Mouse (Mus musculus) lung, embryonic 16.5 days (tissue): ENCODE results near the gene Cbx5. TPM values are rescaled to one million over a fixed set of nuclear protein-coding genes. Genes with fewer than 3 reads are reported as not detected.
"Not testable (repeated sequence)": the region's sequence is repeated elsewhere in the genome, so short reads cannot be mapped to it uniquely, and the experiment has no call there.

Source experiments
- ATAC-seq: fragments of 200-750 bp; cut with Nextera tagmentation; 2 replicates; pipeline ENCODE4 v1.8.0; 2017; ENCODE audit warnings: low read depth, mild to moderate bottlenecking, moderate library complexity
- H3K27ac ChIP-seq: fragments of 300-500 bp; sonication (generic); 2 replicates; pipeline ENCODE4 v1.5.1; 2014; ENCODE audit warnings: mild to moderate bottlenecking, control low read depth, low read length
- H3K27me3 ChIP-seq: fragments of 300-500 bp; sonication (generic); 2 replicates; pipeline ENCODE4 v1.6.1; 2014; ENCODE audit warnings: low read depth, low read length, mixed read lengths; ENCODE audit not compliant: control insufficient read depth, insufficient read depth
- H3K36me3 ChIP-seq: fragments of 300-500 bp; sonication (generic); 2 replicates; pipeline ENCODE4 v1.6.1; 2014; ENCODE audit warnings: low read length; ENCODE audit not compliant: control insufficient read depth, insufficient read depth
- H3K4me1 ChIP-seq: fragments of 300-500 bp; sonication (generic); replicated peaks from 2 replicates; pipeline ENCODE4 v1.6.1; 2014; ENCODE audit warnings: low read length, mixed read lengths; ENCODE audit not compliant: control insufficient read depth, insufficient read depth
- H3K4me2 ChIP-seq: fragments of 300-500 bp; sonication (generic); 2 replicates; pipeline ENCODE4 v1.6.1; 2014; ENCODE audit warnings: low read depth, low read length, control low read depth
- H3K4me3 ChIP-seq: fragments of 300-500 bp; sonication (generic); 2 replicates; pipeline ENCODE4 v1.5.1; 2014; ENCODE audit warnings: mild to moderate bottlenecking, low read length, control low read depth
- H3K9ac ChIP-seq: fragments of 300-500 bp; sonication (generic); 2 replicates; pipeline ENCODE4 v1.6.1; 2014; ENCODE audit warnings: low read length, control low read depth
- H3K9me3 ChIP-seq: fragments of 300-500 bp; sonication (generic); 2 replicates; pipeline ENCODE4 v1.6.1; 2016; ENCODE audit warnings: low read length; ENCODE audit not compliant: control insufficient read depth
- WGBS: fragments of 180-500 bp; shearing (Covaris S2); extraction: QIAGEN DNeasy Blood & Tissue Kit; methylation state at CpG from one replicate; pipeline ENCODE4 v1.1.7; 2014; 5-methylcytosine and 5-hydroxymethylcytosine counted together
- polyA plus RNA-seq: library from polyadenylated mRNA; unstranded; fragments of >200 nt; fragmentation: Nextera tagmentation; extraction: Ambion mirVana; gene quantifications from 2 replicates; pipeline ENCODE4 v1.2.1, GENCODE M21; 2015

Gene Cbx5
- polyA plus RNA-seq, 1 experiment from 2014 or later, result 102 TPM

GRCm38 (mm10) chr15:103253352-103253751, 13.7 kb upstream of the Cbx5 start:
- Histone ChIP-seq H3K9me3 (no peaks in the 10 kb centered on the region), H3K4me1 (peaks cover 13% of the 10 kb centered on the region), H3K27ac (no peak overlapping the region), H3K4me3 (no peak overlapping the region), H3K9ac (no peak overlapping the region), H3K4me2 (no peak overlapping the region), H3K36me3 (peaks cover 7% of the 10 kb centered on the region), H3K27me3 (peaks cover 3% of the 10 kb centered on the region; the same call in 1 of the 2 replicates)
- 100% methylated on average over 1 of the region's 1 CpGs for WGBS
- no peak for ATAC-seq

GRCm38 (mm10) chr15:103252660-103253059, 13.0 kb upstream of the Cbx5 start:
- no peak overlapping the region for H3K4me2 ChIP-seq

DNA sequence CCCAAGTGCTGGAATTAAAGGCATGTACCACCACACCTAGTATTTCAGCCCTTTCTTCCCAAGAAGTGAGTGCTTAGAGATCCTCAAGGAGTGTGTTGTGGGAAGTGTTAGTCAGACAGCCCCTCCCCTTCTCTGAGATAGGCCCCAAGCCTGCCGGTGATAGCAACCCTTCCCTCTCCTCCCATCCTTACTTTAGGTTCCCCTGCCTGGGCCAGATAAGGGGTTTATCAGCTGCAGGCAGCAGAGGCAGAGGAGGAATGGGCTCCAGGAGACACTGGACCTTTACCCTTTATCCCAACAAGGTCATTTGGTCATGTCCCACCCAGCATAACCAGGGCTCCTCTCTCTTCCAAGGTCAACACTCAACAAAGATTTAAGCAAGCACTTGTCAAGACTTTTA, 12.0 kb upstream of the Cbx5 start:
- no peak for ATAC-seq
- peaks cover 25% of the 10 kb centered on the region for H3K36me3 ChIP-seq
- 29% methylated on average over 1 of the region's 1 CpGs for WGBS
- no peak overlapping the region for H3K4me3 ChIP-seq
- H3K4me2 ChIP-seq, result no peak overlapping the region
- H3K27me3 ChIP-seq, result peaks cover 3% of the 10 kb centered on the region; the same call in 1 of the 2 replicates
- no peak overlapping the region for H3K9ac ChIP-seq
- no peak overlapping the region for H3K27ac ChIP-seq
- H3K4me1 ChIP-seq, result peaks cover 10% of the 10 kb centered on the region
- H3K9me3 ChIP-seq, result no peaks in the 10 kb centered on the region

More at GRCm38 (mm10) chr15:103252660-103253059, 13.0 kb upstream of the Cbx5 start:
- peaks cover 14% of the 10 kb centered on the region for H3K36me3 ChIP-seq
- peaks cover 3% of the 10 kb centered on the region; the same call in 1 of the 2 replicates for H3K27me3 ChIP-seq
- WGBS, result 73% methylated on average over 3 of the region's 3 CpGs
- no peak overlapping the region for H3K27ac ChIP-seq
- H3K4me1 ChIP-seq, result peaks cover 10% of the 10 kb centered on the region
- H3K9ac ChIP-seq, result no peak overlapping the region
- H3K4me3 ChIP-seq, result no peak overlapping the region
- no peaks in the 10 kb centered on the region for H3K9me3 ChIP-seq
- no peak for ATAC-seq

GRCm38 (mm10) chr15:103250195-103250740, 10.7 kb upstream of the Cbx5 start:
- 0 out of 2 replicates have a peak, but pooled peaks have one; percentile 16 for ATAC-seq
- peaks cover 35% of the 10 kb centered on the region for H3K36me3 ChIP-seq
- no peaks in the 10 kb centered on the region for H3K9me3 ChIP-seq
- H3K4me3 ChIP-seq, result no peak overlapping the region
- peaks cover 3% of the 10 kb centered on the region; the same call in 1 of the 2 replicates for H3K27me3 ChIP-seq
- H3K27ac ChIP-seq, result no peak overlapping the region
- H3K4me1 ChIP-seq, result peaks cover 7% of the 10 kb centered on the region
- WGBS, result 16% methylated on average over 2 of the region's 2 CpGs
- H3K9ac ChIP-seq, result no peak overlapping the region
- H3K4me2 ChIP-seq, result no peak overlapping the region

- WGBS, result 81% methylated on average over 6 of the region's 6 CpGs
Observed at GRCm38 (mm10) chr15:103249511-103249910, 9.9 kb upstream of the Cbx5 start.

GRCm38 (mm10) chr15:103248401-103249313, 9.0 kb upstream of the Cbx5 start:
- Histone ChIP-seq H3K4me2 (no peak overlapping the region), H3K27ac (no peak overlapping the region), H3K9me3 (no peaks in the 10 kb centered on the region), H3K4me3 (no peak overlapping the region), H3K27me3 (no peaks in the 10 kb centered on the region), H3K9ac (no peak overlapping the region), H3K36me3 (peaks cover 41% of the 10 kb centered on the region), H3K4me1 (peaks cover 5% of the 10 kb centered on the region)
- 73% methylated on average over 28 of the region's 28 CpGs for WGBS
- peak; percentile 15; the same call in 1 of the 2 replicates for ATAC-seq

More at GRCm38 (mm10) chr15:103249511-103249910, 9.9 kb upstream of the Cbx5 start:
- not testable (repeated sequence) for H3K9me3 ChIP-seq, ATAC-seq, H3K4me3 ChIP-seq, H3K27me3 ChIP-seq, H3K4me2 ChIP-seq, H3K9ac ChIP-seq, H3K27ac ChIP-seq, H3K4me1 ChIP-seq
- peaks cover 39% of the 10 kb centered on the region for H3K36me3 ChIP-seq

DNA sequence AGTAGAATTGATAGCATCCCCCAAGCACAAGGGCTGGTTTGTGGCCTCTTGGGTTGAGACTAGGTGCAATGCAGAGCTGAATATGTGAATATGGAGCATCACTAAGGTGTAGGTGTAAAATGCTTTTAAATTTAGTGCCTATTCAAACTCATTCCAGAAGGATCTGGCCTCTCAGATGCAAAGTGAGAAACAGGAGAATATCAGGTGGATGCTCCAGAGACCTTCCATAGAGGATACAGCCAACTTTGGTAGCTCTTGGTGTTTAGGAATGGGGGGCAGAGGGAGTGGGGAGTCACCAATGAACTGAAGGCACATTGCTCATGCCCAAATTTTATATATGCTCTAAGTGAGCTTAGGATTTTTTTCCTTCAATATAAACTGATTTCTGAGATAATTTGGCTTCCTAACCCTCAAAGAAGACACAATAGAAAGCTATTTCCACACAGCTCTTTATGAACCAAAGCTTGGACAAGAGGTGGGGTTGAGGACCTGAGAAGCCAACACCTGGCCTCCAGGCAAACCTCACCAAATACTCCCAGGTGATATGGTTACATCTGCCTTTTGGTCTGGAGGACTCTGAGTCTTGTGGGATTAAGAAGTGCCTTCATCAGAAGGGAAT, 8.3 kb upstream of the Cbx5 start:
- Histone ChIP-seq H3K9ac (no peak overlapping the region), H3K9me3 (no peaks in the 10 kb centered on the region), H3K4me2 (no peak overlapping the region), H3K4me1 (peaks cover 12% of the 10 kb centered on the region), H3K27ac (no peak overlapping the region), H3K4me3 (no peak overlapping the region), H3K36me3 (peaks cover 47% of the 10 kb centered on the region), H3K27me3 (no peaks in the 10 kb centered on the region)
- no peak for ATAC-seq

GRCm38 (mm10) chr15:103247078-103247781, 7.6 kb upstream of the Cbx5 start:
- H3K4me1 ChIP-seq, result peaks cover 19% of the 10 kb centered on the region
- no peak overlapping the region for H3K27ac ChIP-seq
- no peak for ATAC-seq
- WGBS, result 85% methylated on average over 9 of the region's 9 CpGs
- H3K4me3 ChIP-seq, result no peak overlapping the region
- no peak overlapping the region for H3K4me2 ChIP-seq
- H3K36me3 ChIP-seq, result peaks cover 52% of the 10 kb centered on the region
- no peak overlapping the region for H3K9ac ChIP-seq
- no peaks in the 10 kb centered on the region for H3K27me3 ChIP-seq
- H3K9me3 ChIP-seq, result no peaks in the 10 kb centered on the region
